Mouse (Mus musculus) liver, adult (tissue): Measurements from ENCODE around the gene Apex1.

ENCODE experiments used
- GATA4 ChIP-seq: IDR thresholded peaks from 2 replicates; pipeline ENCODE4 v1.6.1; 2014; ENCODE audit warnings: mild to moderate bottlenecking, low read length; ENCODE audit not compliant: insufficient replicate concordance

Apex1 gene

DNA sequence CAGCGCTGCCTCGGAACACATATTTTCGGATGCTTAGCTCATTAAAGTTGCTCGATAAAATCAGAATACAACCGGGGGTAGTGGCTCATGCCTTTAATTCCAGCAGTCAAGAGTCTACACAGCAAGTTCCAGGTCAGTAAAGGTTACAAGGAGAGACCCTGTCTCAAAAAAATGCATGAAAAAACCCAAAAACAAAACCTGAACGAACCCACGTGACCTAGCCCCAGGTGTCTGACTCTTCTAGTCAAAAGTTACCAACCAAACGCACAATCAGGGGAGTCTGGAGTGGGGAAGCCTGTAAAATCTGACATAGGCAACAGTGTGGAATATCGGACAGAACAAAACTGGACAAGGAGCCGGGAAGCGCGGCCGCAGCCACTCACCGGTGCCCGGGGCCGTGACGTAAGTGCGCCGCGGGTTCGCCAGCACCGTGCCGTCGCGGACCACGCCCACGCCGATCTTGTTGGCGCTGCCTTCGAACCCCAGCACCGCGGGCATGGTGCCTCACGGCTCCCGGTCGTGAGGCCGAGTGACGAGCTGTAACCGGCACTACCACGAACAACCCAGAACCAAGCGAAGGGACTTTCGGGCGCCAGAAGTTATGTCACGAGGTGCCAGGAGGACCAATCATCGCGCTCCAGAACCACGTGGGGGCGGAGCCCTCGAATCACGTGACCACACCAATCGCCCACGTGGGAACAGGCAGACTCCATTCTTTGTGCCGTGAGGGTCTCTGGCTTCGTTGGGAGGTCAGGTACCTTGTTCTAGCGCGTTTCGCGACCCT lies at the start of gene Apex1, which contains the start of gene Osgep:
TSS of gene Apex1 (plus strand) at position 688 of the 784 bp plus-strand sequence.
TSS of gene Osgep (minus strand) at position 613 of the 784 bp plus-strand sequence.
- no peak for TF ChIP-seq GATA4

DNA sequence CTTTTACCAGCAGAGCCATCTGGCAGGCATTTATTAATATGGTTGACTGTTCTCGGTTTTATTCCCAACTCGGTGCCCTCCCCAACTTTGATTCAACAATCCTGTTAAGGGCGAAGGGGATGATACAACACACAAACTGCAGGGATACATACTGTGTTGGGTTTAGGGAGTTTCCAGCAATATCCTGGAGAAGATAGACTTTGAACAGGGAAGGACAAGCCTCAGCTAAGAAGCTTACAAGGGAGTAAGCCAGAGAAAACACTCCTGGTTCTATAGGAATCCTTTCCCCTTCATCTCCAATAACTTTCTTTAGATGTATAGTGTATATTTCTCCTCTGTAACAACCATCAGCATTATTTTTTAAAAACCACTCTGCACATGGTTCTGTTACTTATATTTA lies 49.6 kb upstream of the Apex1 start:
- TF ChIP-seq GATA4, result no peak

DNA sequence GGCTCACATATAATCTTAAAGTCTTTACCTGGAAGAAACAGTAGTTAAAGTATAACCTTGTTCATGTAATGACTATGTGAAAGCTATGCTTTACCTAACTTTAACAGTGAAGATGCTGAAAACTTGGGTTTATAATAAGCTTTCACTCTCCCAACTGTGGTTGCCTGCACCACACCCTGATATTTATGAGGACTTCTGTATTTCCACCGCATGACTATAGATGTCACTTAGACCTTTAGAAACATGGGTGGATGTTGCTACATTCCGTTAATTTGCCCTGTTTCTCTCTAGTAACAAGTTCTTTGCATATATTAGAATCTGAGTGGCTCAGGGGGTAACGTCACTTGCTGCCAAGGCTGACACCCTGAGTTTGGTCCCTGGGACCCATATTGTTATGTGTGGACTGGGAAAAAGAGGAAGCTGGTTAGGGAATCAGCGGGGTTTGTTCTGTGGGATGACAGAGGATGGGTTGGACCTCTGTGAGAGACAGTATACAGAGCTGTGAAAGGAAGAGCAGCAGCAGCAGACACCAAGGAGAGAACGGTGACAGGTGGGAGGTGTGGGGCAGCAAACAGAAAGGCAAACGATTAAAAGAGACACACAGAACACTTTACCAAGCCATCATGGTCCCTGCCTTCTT lies 49.1 kb upstream of the Apex1 start:
- no peak for TF ChIP-seq GATA4

DNA sequence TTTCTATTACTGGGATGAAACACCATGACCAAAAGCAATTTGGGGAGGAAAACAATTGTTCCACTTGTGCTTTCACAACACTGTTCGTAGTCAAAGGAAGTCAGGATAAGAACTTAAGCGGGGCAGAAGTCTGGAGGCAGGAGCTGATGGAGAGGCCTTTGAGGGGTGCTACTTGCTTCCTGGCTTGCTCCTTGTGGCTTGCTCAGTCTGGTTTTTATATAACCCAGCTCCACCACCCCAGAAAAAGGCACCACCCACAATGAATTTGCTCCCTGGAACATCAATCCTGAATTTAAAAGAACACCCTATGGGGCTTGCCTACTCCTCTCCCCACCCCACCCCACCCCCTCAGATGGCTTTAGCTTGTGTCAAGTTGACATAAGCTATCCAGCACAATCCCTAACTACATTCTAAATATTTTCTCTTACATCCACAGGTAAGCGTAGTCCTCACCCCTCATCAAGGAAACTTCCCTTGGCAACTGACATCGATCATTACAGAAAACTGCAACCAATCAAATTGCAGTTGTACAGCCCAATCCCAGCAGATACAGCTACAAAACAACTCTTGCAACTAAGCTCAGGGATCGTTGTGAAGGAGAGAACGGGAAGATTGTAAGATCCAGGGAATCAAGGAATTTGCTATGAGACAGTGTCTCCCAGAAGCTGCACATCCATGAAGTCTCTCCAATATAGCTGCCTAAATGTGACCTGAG lies 48.4 kb upstream of the Apex1 start:
- no peak for TF ChIP-seq GATA4

DNA sequence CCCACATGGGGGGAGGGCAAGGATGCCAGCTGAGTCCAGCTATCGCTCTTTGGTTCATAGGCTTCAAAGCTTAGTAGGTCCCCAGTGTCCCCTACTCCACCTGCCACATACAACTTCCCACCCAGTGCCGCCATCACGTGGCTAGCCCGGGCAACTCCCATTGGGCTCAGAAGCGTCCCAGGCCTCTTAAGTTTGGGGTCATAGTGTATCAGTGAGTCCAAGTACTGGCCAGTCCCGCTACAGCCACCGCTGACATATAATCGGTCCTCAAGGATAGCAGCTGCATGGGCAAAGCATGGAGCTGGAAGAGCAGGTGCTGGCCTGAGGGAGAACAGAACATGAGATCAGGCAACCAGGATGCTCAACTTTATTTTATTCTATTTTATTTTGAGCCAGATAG lies 33.1 kb upstream of the Apex1 start:
- no peak for TF ChIP-seq GATA4

DNA sequence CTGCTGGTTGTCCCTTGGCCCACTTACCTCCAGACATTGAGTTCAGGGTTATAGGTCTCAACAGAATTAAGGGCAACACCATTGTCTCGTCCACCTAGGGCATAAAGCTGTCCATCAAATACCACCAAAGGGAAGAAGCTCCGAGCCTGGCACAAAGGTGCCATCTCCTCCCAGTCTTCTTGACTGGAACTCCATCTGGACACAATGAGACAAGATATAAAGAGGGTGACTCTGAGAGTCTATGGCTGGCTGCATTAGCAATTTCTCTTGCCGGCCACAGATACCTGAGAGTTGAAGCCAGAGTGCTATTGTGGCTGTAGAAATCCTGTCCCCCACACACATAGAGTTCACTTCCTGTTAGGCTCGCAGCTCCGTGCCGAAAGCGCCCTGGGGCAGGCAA lies 32.7 kb upstream of the Apex1 start:
- TF ChIP-seq GATA4, result no peak

DNA sequence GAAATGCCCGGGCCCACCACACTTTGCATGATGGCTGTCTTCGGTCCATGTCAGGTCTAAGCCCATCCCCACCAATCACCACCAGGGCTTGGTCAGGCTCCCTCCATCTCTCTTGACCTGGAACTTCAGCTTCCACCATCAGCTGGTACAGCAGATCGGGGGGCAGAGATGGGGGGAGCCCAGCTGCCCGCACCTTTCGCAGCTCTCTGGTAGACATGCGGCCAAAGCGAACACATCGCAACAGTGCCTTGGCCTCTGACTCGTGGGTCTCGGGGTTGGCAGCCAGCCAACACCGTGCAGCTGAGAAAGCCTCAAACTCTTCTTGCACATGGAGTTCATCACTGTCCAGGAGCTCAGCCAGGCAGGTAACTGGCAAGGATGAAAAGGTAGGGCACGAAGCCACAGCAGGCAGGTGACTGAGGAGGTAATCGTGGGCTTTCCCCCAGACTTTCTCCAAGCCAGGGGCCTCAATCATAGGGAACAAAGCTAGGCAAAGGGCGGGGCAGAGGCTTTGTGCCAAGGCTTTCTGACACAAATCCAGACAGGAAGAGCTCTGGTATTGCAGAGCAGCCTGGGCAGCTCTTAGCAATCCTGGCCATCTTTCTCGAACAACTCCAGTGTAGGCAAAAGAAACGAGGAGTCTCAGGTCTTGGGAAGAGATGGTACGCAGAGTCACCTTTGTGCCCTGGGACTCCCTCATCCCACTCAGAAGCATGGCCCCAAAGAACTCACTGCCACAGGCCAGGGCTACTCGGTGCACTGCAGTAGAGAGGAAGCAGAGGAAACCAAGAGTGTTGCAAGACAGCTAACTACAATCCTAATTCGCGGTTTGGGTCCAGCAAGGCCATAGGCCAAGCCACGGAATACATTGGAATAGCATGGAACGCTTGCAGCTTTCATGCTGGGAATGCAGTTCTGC lies 32.0 kb upstream of the Apex1 start:
- no peak for TF ChIP-seq GATA4

DNA sequence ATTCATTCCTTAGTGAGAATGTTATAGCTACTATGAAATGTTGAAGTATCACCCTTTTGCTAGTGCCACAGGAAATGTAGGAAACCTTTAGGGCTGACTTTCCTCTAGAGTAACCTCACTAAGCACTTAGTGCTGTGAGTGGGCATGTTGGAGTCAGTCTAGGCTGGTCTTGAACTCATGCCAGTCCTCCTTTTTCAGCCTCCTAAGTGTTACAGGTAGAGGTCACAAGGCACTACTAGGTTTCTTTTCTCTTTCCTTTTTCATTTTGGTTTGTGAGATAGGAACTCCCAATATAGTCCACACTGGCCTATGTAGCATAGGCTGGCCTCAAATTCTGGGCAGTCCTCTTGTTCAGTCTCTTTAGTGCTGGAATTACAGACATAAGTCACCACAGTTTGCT lies 29.4 kb upstream of the Apex1 start:
- no peak for TF ChIP-seq GATA4

DNA sequence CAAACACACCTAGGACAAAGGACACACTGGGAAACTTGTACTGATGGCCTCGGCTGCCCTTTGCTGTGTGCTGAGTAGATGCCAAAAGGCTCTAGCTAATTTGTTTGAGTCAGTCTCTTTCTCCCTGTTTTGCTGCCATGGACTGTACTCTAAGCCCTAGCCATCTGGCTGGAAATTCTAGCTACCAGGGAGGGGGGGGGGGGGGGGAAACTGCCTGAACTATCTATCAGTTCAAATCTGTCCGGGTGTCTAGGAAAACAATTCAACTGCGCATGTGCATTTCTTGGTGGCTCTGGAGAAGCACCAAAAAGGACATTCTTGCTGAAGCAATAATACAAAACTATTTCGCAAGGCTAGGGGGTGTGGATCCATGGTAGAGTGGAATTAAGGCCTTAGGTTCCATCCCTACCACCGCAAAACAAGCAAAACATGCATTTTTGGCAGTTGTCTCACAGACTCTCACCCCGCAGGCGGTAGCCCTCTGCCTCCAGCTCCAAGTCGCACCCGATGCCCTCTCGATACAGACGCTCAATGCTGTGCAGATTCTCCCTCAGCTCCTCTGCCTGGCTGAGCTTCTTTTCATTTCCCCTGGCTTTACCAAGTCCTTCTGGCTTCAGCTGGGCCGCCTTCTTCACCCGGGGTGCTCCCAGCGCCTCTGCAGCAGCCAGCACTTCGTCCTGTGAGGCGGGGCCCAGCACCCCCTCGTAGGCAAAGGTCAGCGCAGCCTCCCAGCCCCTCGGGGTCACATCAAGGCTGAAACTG lies 28.6 kb upstream of the Apex1 start:
- TF ChIP-seq GATA4, result peak; percentile 54; the same call in 1 of the 2 replicates

DNA sequence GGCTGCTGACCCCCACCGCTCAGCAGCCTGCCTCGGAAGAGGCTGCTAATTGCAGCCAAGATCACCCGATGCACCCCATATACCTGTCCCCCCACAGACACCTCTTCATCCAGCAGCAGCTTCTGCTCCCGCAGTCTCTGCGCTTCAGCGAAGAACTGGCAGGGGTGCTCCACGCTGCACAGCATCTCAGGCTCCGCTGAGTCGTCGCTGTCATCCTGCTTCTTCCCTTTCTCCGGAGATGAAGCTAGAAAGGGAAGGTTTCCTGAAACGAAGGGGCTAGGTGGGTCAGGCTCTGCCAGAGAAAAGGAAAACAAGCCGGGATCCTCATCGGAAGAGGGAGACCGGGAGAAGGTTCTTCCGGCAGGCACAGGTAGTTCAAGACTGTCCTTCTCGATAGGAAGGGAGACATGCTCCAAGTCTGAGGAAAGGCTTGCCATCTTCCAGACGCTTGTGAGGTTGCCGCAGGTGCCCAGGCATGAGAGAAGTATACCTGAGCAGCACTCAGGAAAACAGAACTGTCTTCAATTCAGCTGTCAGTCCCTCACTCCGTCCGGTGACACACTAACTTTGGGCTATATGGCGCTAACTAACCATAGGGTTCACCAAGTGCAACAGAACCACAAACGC lies 27.9 kb upstream of the Apex1 start:
- no peak for TF ChIP-seq GATA4

DNA sequence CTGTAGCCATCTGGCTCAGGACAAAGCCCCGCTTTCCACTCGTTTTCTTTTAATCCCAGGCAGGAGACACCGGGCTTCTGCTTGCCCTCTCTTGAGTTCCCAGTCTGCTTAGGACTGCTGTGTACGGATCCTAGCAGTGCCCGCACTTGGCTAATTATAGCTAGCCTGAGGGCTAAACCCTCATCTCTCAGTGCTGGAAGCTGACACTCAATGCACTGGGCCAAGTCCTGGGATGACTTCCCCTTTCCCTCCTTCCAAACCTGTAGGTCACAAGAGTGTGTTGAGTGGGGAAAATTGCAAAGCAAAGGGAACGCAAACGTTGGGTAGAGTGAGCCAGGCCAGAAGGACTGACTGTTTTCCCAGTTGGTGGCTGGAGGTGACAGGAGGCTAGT lies 27.4 kb upstream of the Apex1 start, which contains the start of gene Klhl33:
TSS of gene Klhl33 (minus strand) at position 134 of the 392 bp plus-strand sequence.
- no peak for TF ChIP-seq GATA4

DNA sequence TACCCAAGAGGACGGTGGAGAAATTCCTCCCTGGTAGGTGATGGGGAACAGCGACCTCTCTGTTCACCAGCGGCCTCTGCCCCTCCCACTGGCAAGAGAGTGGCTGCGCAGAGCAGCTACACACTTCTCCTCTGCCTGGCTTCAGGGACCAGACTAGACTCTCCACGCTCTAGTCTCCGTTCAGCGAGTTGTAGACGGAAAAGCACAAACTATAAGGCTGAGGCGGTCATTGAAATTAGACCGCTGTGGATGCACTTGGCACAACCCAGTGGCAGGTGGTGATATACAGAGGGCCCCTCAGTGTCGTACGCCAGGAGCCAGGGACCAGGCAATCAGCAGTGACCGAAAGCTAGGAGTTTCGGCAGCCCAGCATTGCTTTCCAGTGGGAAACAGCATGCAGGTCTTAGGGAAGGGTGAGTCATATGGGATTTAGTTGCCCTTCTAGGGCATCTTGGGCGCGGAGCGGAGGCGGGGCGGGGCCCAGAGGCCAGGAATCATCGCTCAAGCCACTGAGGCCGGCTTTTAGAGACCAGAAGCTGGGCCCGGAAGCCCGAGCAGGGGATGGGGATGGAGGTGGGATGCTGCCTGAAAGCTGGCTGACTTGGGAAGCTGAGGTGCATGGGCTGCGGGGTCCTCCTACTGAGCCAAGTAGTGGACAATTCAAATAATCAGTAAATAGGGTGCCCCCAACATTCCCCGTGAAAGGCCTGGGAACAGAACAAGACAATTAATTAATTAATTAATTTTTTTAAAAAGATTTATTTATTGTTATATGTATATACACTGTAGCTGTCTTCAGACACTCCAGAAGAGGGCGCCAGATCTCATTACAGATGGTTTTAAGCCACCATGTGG lies 20.6 kb upstream of the Apex1 start:
- TF ChIP-seq GATA4, result no peak

DNA sequence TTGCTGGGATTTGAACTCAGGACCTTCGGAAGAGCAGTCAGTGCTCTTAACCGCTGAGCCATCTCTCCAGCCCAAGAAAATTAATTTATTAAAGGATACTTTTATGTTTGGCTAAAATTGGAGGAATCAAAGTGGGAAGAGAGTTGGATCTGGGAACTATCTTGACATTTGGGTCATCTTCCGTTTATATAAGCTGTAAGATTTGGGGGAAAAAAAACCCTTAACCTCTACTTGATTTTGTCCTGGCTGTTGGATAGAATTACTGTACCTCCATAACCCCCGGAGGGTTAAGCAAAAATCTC lies 20.0 kb upstream of the Apex1 start:
- TF ChIP-seq GATA4, result no peak

DNA sequence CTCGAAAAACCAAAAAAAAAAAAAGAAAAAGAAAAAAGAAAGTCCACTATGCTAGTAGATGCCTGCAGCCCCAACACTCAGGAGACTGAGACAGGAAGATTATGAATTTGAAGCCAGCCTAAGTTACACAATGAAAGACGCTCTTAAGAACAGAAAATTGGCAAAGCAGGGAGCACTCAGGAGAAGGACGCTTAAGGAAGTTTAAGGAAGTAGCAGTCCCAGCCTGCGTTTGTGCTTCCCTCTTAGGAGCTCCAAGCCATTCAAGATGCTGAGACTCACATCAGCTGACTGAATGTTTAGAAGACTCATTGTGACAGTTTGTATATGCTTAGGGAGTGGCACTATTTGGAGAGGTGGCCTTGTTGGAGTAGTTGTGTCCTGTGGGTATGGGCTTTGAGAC lies 16.6 kb upstream of the Apex1 start:
- TF ChIP-seq GATA4, result no peak
